ENCODE assay signal across 8 mouse cellular contexts in genomic region chr2:152396110-152397003, GRCm38 (mm10). TPM values are rescaled to one million over a fixed set of nuclear protein-coding genes. Genes with fewer than 3 reads are reported as not detected.
DNase-seq lines count a peak whose midpoint lies in the region; ATAC-seq and TF ChIP-seq lines count a peak whose summit lies in the region.

No protein-coding gene starts in this region.

- peak overlapping the region; percentile 86 for H3K4me3 ChIP-seq in embryonic fibroblast, embryonic 13.5 days (ENCODE audit: insufficient read depth, low read length)
- peak overlapping the region; percentile 92 for H3K4me3 ChIP-seq in kidney, embryonic 14.5 days (ENCODE audit: low read length)
- peak overlapping the region; percentile 93 for H3K4me3 ChIP-seq in limb, embryonic 14.5 days (replicated peaks; ENCODE audit: low read length)
- peak overlapping the region; percentile 90 for H3K4me3 ChIP-seq in midbrain, embryonic 16.5 days (ENCODE audit: low read depth, low read length)

- under 1% methylated on average over 42 of the region's 46 CpGs for WGBS in kidney, embryonic 14.5 days
- WGBS in limb, embryonic 14.5 days: under 1% methylated on average over 39 of the region's 46 CpGs
- under 1% methylated on average over 43 of the region's 46 CpGs for WGBS in midbrain, embryonic 16.5 days

- H3K27ac ChIP-seq in embryonic fibroblast, embryonic 13.5 days (ENCODE audit: insufficient read depth, low read length): peak overlapping the region; percentile 97
- peak overlapping the region; percentile 99 for H3K27ac ChIP-seq in kidney, embryonic 14.5 days (ENCODE audit: low read depth, low read length)
- peak overlapping the region; percentile 99 for H3K27ac ChIP-seq in limb, embryonic 14.5 days (replicated peaks; ENCODE audit: low read depth, low read length)
- H3K27ac ChIP-seq in midbrain, embryonic 16.5 days (ENCODE audit: low read length): peak overlapping the region; percentile 100

- TF ChIP-seq POLR2A in embryonic fibroblast, embryonic 13.5 days (IDR thresholded peaks at IDR 0.05; ENCODE audit: low read depth, low read length): peak; percentile 35; the same call in 1 of the 2 replicates
- no peak for TF ChIP-seq POLR2A in limb, embryonic 14.5 days (IDR thresholded peaks at IDR 0.05; ENCODE audit: borderline replicate concordance, extremely low read depth, insufficient read depth, insufficient read length)

- H3K27me3 ChIP-seq in kidney, embryonic 14.5 days (ENCODE audit: control insufficient read depth, insufficient read depth, low read length): no peaks in the 10 kb centered on the region
- H3K27me3 ChIP-seq in limb, embryonic 14.5 days (ENCODE audit: control insufficient read depth, insufficient read depth, low read length): no peaks in the 10 kb centered on the region
- no peaks in the 10 kb centered on the region for H3K27me3 ChIP-seq in midbrain, embryonic 16.5 days (ENCODE audit: control insufficient read depth, insufficient read depth, low read depth, low read length)

- peak overlapping the region; percentile 80 for H3K4me2 ChIP-seq in kidney, embryonic 14.5 days (replicated peaks; ENCODE audit: low read depth, low read length)
- H3K4me2 ChIP-seq in limb, embryonic 14.5 days (replicated peaks; ENCODE audit: low read depth, low read length, severe bottlenecking): peak overlapping the region; percentile 92
- H3K4me2 ChIP-seq in midbrain, embryonic 16.5 days (ENCODE audit: low read length): peak overlapping the region; percentile 76

- DNase-seq in 3T3-L1 (ENCODE audit: low read depth, low spot score): peak; percentile 97
- peak; percentile 60 to 88 for DNase-seq in adrenal gland, postnatal 4 days (ENCODE audit: low spot score in 2 of 2)
- DNase-seq in heart, adult 9 months (ENCODE audit: low spot score in 2 of 2): peak; percentile 78 to 79
- DNase-seq in limb, embryonic 14.5 days (ENCODE audit: low spot score): peak; percentile 96
- peak; percentile 63 to 80 for DNase-seq in spleen, postnatal 10 days (ENCODE audit: low spot score in 2 of 2)

- peak overlapping the region; percentile 98 for H3K9ac ChIP-seq in kidney, embryonic 14.5 days (ENCODE audit: low read depth, low read length)
- H3K9ac ChIP-seq in limb, embryonic 14.5 days (ENCODE audit: low read depth, low read length, severe bottlenecking): peak overlapping the region; percentile 94
- peak overlapping the region; percentile 91 for H3K9ac ChIP-seq in midbrain, embryonic 16.5 days (ENCODE audit: low read depth, low read length)

- H3K9me3 ChIP-seq in kidney, embryonic 14.5 days (ENCODE audit: control insufficient read depth, low read length): no peaks in the 10 kb centered on the region
- H3K9me3 ChIP-seq in limb, embryonic 14.5 days (ENCODE audit: control insufficient read depth, low read length): no peaks in the 10 kb centered on the region
- no peaks in the 10 kb centered on the region for H3K9me3 ChIP-seq in midbrain, embryonic 16.5 days (replicated peaks; ENCODE audit: control insufficient read depth, low read length, poor library complexity, severe bottlenecking)

- peak; percentile 68 for ATAC-seq in kidney, embryonic 14.5 days (ENCODE audit: low FRiP score, low TSS enrichment)
- peak; percentile 78 for ATAC-seq in limb, embryonic 14.5 days (ENCODE audit: low FRiP score, low read depth)
- peak; percentile 52 for ATAC-seq in midbrain, embryonic 16.5 days

- no peaks in the 10 kb centered on the region for H3K4me1 ChIP-seq in embryonic fibroblast, embryonic 13.5 days (ENCODE audit: control insufficient read depth, insufficient read depth, low read length)
- peaks cover 26% of the 10 kb centered on the region for H3K4me1 ChIP-seq in kidney, embryonic 14.5 days (ENCODE audit: control insufficient read depth, insufficient read depth, low read length)
- peaks cover 31% of the 10 kb centered on the region for H3K4me1 ChIP-seq in limb, embryonic 14.5 days (ENCODE audit: control insufficient read depth, insufficient read depth, low read length)
- H3K4me1 ChIP-seq in midbrain, embryonic 16.5 days (ENCODE audit: control insufficient read depth, insufficient read depth, low read length): peaks cover 38% of the 10 kb centered on the region

- TF ChIP-seq CTCF in embryonic fibroblast, embryonic 13.5 days (IDR thresholded peaks at IDR 0.05; ENCODE audit: borderline replicate concordance, insufficient read depth, low read length): peak; percentile 15; the same call in 1 of the 2 replicates

- peaks cover 4% of the 10 kb centered on the region; the same call in 1 of the 2 replicates for H3K36me3 ChIP-seq in kidney, embryonic 14.5 days (ENCODE audit: control insufficient read depth, insufficient read depth, low read length)
- peaks cover 19% of the 10 kb centered on the region for H3K36me3 ChIP-seq in limb, embryonic 14.5 days (ENCODE audit: control insufficient read depth, insufficient read depth, low read length)
- no peaks in the 10 kb centered on the region for H3K36me3 ChIP-seq in midbrain, embryonic 16.5 days (ENCODE audit: control insufficient read depth, insufficient read depth, low read length)

RNA-seq across cellular contexts. Expression of gene Sox12, which starts 1.5 kb away (rescaled TPM):
- 10 to 100 TPM; 50.9 to 51.1 TPM for total RNA-seq in adrenal gland, postnatal 4 days (2021)
- polyA plus RNA-seq in embryonic fibroblast, embryonic 13.5 days (2011; ENCODE audit: insufficient read length, low read depth, missing spikeins): 15.0 and 20.3 TPM in 2 replicates
- 22.3 and 25.3 TPM in 2 replicates for polyA plus RNA-seq in kidney, embryonic 14.5 days (2014; fragmentation: Nextera tagmentation; extraction: Ambion mirVana)
- 48.8 and 60.7 TPM in 2 replicates for polyA plus RNA-seq in limb, embryonic 14.5 days (2012; rRNA removed)
- polyA plus RNA-seq in limb, embryonic 14.5 days (2014; fragmentation: Nextera tagmentation; extraction: Ambion mirVana): 13.5 and 17.1 TPM in 2 replicates
- 12.1 and 14.0 TPM in 2 replicates for polyA plus RNA-seq in midbrain, embryonic 16.5 days (2015; fragmentation: Nextera tagmentation; extraction: Ambion mirVana)

RNA-seq across cellular contexts. Expression of gene Zcchc3, which starts 18.5 kb away (rescaled TPM):
- 10 to 100 TPM; 18.5 to 20.2 TPM for total RNA-seq in adrenal gland, postnatal 4 days (2021)
- 9.7 and 17.6 TPM in 2 replicates for polyA plus RNA-seq in embryonic fibroblast, embryonic 13.5 days (2011; ENCODE audit: insufficient read length, low read depth, missing spikeins)
- polyA plus RNA-seq in kidney, embryonic 14.5 days (2014; fragmentation: Nextera tagmentation; extraction: Ambion mirVana): 51.1 and 62.2 TPM in 2 replicates
- 33.5 and 35.6 TPM in 2 replicates for polyA plus RNA-seq in limb, embryonic 14.5 days (2012; rRNA removed)
- polyA plus RNA-seq in limb, embryonic 14.5 days (2014; fragmentation: Nextera tagmentation; extraction: Ambion mirVana): 38.1 and 47.0 TPM in 2 replicates
- 12.6 and 14.7 TPM in 2 replicates for polyA plus RNA-seq in midbrain, embryonic 16.5 days (2015; fragmentation: Nextera tagmentation; extraction: Ambion mirVana)

RNA-seq across cellular contexts. Expression of gene 6820408C15Rik, which starts 19.0 kb away (rescaled TPM):
- under 1 TPM; 0.37 to 0.56 TPM for total RNA-seq in adrenal gland, postnatal 4 days (2021)
- polyA plus RNA-seq in embryonic fibroblast, embryonic 13.5 days (2011; ENCODE audit: insufficient read length, low read depth, missing spikeins): 0.30 TPM in 1 of 2 replicates, not detected in the other
- 0.37 TPM in 2 replicates for polyA plus RNA-seq in kidney, embryonic 14.5 days (2014; fragmentation: Nextera tagmentation; extraction: Ambion mirVana)
- 0.28 and 0.41 TPM in 2 replicates for polyA plus RNA-seq in limb, embryonic 14.5 days (2012; rRNA removed)
- 0.18 and 0.30 TPM in 2 replicates for polyA plus RNA-seq in limb, embryonic 14.5 days (2014; fragmentation: Nextera tagmentation; extraction: Ambion mirVana)
- 1.7 and 1.8 TPM in 2 replicates for polyA plus RNA-seq in midbrain, embryonic 16.5 days (2015; fragmentation: Nextera tagmentation; extraction: Ambion mirVana)

RNA-seq across cellular contexts. Expression of gene Nrsn2, which starts 19.9 kb away (rescaled TPM):
- 1 to 10 TPM; 4.4 to 4.5 TPM for total RNA-seq in adrenal gland, postnatal 4 days (2021)
- polyA plus RNA-seq in embryonic fibroblast, embryonic 13.5 days (2011; ENCODE audit: insufficient read length, low read depth, missing spikeins): not detected in 2 replicates
- polyA plus RNA-seq in kidney, embryonic 14.5 days (2014; fragmentation: Nextera tagmentation; extraction: Ambion mirVana): 1.7 and 2.4 TPM in 2 replicates
- polyA plus RNA-seq in limb, embryonic 14.5 days (2012; rRNA removed): 3.6 and 4.9 TPM in 2 replicates
- polyA plus RNA-seq in limb, embryonic 14.5 days (2014; fragmentation: Nextera tagmentation; extraction: Ambion mirVana): 2.5 and 2.7 TPM in 2 replicates
- polyA plus RNA-seq in midbrain, embryonic 16.5 days (2015; fragmentation: Nextera tagmentation; extraction: Ambion mirVana): 50.8 and 64.8 TPM in 2 replicates

RNA-seq across cellular contexts. Expression of gene Trib3, which starts 52.5 kb away (rescaled TPM):
- total RNA-seq in adrenal gland, postnatal 4 days (2021): 1 to 10 TPM; 4.3 to 4.9 TPM
- 49.1 and 85.1 TPM in 2 replicates for polyA plus RNA-seq in embryonic fibroblast, embryonic 13.5 days (2011; ENCODE audit: insufficient read length, low read depth, missing spikeins)
- 0.57 and 0.61 TPM in 2 replicates for polyA plus RNA-seq in kidney, embryonic 14.5 days (2014; fragmentation: Nextera tagmentation; extraction: Ambion mirVana)
- polyA plus RNA-seq in limb, embryonic 14.5 days (2012; rRNA removed): 0.77 and 0.99 TPM in 2 replicates
- polyA plus RNA-seq in limb, embryonic 14.5 days (2014; fragmentation: Nextera tagmentation; extraction: Ambion mirVana): 1.2 and 1.4 TPM in 2 replicates
- 1.9 and 2.4 TPM in 2 replicates for polyA plus RNA-seq in midbrain, embryonic 16.5 days (2015; fragmentation: Nextera tagmentation; extraction: Ambion mirVana)

Comparison
In these comparisons a context has a peak if more than half of its experiments do, and no peak if none do; other contexts are left out.
1. Peak in every context shown above with its lines: DNase-seq, ATAC-seq, H3K4me3 ChIP-seq and H3K27ac ChIP-seq.